Mouse (Mus musculus) limb, embryonic 14.5 days (tissue): Measurements from ENCODE around the gene Ndst4. TPM values are rescaled to one million over a fixed set of nuclear protein-coding genes. Genes with fewer than 3 reads are reported as not detected.

Source experiments
- ATAC-seq: fragments of 200-750 bp; cut with Nextera tagmentation; 2 replicates; pipeline ENCODE4 v1.8.0; 2017; ENCODE audit warnings: low read depth, moderate number of reproducible peaks, moderate TSS enrichment; ENCODE audit not compliant: low FRiP score
- DNase-seq: peaks from one replicate; pipeline ENCODE4 v3.0.0-alpha.2; 2015; ENCODE audit warnings: low spot score
- H3K27ac ChIP-seq: fragments of 300-500 bp; sonication (generic); replicated peaks from 2 replicates; pipeline ENCODE4 v1.5.1; 2014; ENCODE audit warnings: low read depth, mild to moderate bottlenecking, low read length, moderate library complexity, mixed read lengths
- H3K27me3 ChIP-seq: fragments of 300-500 bp; sonication (generic); 2 replicates; pipeline ENCODE4 v1.6.1; 2014; ENCODE audit warnings: low read length, mixed read lengths; ENCODE audit not compliant: control insufficient read depth, insufficient read depth
- H3K36me3 ChIP-seq: fragments of 300-500 bp; sonication (generic); 2 replicates; pipeline ENCODE4 v1.6.1; 2014; ENCODE audit warnings: mild to moderate bottlenecking, low read length, moderate library complexity, mixed read lengths; ENCODE audit not compliant: control insufficient read depth, insufficient read depth
- H3K4me1 ChIP-seq: fragments of 300-500 bp; sonication (generic); 2 replicates; pipeline ENCODE4 v1.6.1; 2014; ENCODE audit warnings: antibody characterized with exemption, low read length, mixed read lengths; ENCODE audit not compliant: control insufficient read depth, insufficient read depth
- H3K4me2 ChIP-seq: fragments of 300-500 bp; sonication (generic); replicated peaks from 2 replicates; pipeline ENCODE4 v1.6.1; 2014; ENCODE audit warnings: low read depth, mild to moderate bottlenecking, low read length, moderate library complexity; ENCODE audit not compliant: severe bottlenecking
- H3K4me3 ChIP-seq: fragments of 300-500 bp; sonication (generic); replicated peaks from 2 replicates; pipeline ENCODE4 v1.5.1; 2014; ENCODE audit warnings: low read length
- H3K9ac ChIP-seq: fragments of 300-500 bp; sonication (generic); 2 replicates; pipeline ENCODE4 v1.6.1; 2014; ENCODE audit warnings: mild to moderate bottlenecking, low read depth, low read length, moderate library complexity; ENCODE audit not compliant: severe bottlenecking
- H3K9me3 ChIP-seq: fragments of 300-500 bp; sonication (generic); 2 replicates; pipeline ENCODE4 v1.6.1; 2016; ENCODE audit warnings: low read length; ENCODE audit not compliant: control insufficient read depth
- POLR2A ChIP-seq: fragments of 200-500 bp; IDR thresholded peaks from 2 replicates; pipeline ENCODE4 v1.8.0; 2012; ENCODE audit warnings: inconsistent platforms, mild to moderate bottlenecking, moderate library complexity, borderline replicate concordance; ENCODE audit not compliant: insufficient read depth, insufficient read length; ENCODE audit errors: extremely low read depth
- WGBS: fragments of 180-500 bp; shearing (Covaris S2); extraction: QIAGEN DNeasy Blood & Tissue Kit; methylation state at CpG from one replicate; pipeline ENCODE4 v1.1.7; 2014; 5-methylcytosine and 5-hydroxymethylcytosine counted together
- polyA plus RNA-seq, 2 experiments: library from polyadenylated mRNA; depleted of rRNA in 1 of 2; stranded (reverse) in 1 of 2; unstranded in 1 of 2; fragments of >200 nt; fragmentation: Nextera tagmentation in 1 of 2; extraction: Ambion mirVana in 1 of 2; gene quantifications; 2 replicates each; pipeline versions ENCODE4 v1.2.1 to v1.2.3; 2012 to 2014

Ndst4 gene
- polyA plus RNA-seq, 2 experiments: 0.84 to 1.4 TPM

DNA sequence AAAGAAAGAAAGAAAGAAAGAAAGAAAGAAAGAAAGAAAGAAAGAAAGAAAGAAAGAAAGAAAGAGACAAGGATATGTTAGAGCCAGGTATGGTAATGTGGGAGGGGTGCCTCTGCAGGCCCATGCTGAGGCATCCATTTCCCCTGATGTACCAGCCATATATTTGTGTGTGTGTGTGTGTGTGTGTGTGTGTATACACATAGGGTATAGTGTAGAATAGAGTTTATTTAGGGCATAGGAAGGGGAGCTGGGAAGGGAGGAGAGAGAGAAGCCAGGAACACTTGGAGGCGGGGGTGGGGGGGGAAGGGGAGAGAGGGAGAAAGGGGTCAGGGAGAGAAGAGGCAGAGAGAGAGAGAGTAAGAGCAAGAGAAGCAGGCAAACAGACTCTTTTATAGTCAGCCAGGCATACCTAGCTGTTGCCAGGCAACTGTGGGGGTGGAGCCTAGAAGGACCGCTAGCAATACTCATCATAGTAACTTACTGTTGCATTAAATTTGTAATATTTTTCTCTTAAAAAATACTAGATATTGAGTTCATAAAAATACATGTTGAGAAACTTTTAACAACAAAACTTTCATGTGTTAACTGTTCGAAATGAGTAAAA lies 256.3 kb downstream of the Ndst4 start:
- no peak for TF ChIP-seq POLR2A
- Histone ChIP-seq H3K27ac (no peak overlapping the region), H3K4me2 (no peak overlapping the region), H3K27me3 (no peaks in the 10 kb centered on the region), H3K36me3 (no peaks in the 10 kb centered on the region), H3K9me3 (no peaks in the 10 kb centered on the region), H3K4me3 (no peak overlapping the region), H3K9ac (no peak overlapping the region), H3K4me1 (no peaks in the 10 kb centered on the region)
- DNase-seq (peak; percentile 9), ATAC-seq (no peak; the same call in 1 of the 2 replicates)
- WGBS: 67% methylated on average over 3 of the region's 3 CpGs

DNA sequence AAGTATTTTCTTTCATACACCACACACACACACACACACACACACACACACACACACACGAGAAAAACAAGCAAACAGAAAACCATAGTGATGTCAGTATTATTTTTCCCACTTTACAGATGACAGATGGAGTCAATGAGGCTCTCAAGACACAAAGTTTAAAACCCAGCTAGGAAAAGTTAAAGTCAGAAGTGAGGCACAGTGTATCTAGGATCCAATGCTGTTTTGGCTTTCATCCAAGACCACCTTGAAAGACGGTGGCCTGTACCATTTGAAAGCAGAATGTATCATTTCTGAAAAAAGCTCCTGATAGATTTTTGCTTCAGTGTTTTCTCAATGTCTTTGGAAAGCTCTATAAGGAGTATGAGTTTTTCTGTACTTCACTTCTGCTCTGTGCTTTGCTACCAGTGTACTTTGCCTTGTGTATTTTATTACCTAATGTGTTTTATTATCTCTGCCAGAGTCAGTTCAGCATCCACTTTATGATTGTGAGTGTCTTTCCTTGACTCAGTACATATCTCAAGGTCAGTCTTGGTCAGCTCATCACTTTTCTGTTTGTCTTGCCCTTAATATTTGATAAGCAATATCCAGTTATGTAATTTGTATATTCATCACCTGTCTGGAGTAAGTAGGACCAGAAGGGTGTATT lies 257.1 kb downstream of the Ndst4 start:
- H3K27ac ChIP-seq: no peak overlapping the region
- H3K9me3 ChIP-seq: no peaks in the 10 kb centered on the region
- ATAC-seq (no peak), DNase-seq (no peak)
- no peak overlapping the region for H3K9ac ChIP-seq
- no peaks in the 10 kb centered on the region for H3K36me3 ChIP-seq
- H3K4me3 ChIP-seq: no peak overlapping the region
- H3K27me3 ChIP-seq: no peaks in the 10 kb centered on the region
- no peaks in the 10 kb centered on the region for H3K4me1 ChIP-seq
- H3K4me2 ChIP-seq: no peak overlapping the region
- no peak for TF ChIP-seq POLR2A
- 53% methylated on average over 2 of the region's 2 CpGs for WGBS

DNA sequence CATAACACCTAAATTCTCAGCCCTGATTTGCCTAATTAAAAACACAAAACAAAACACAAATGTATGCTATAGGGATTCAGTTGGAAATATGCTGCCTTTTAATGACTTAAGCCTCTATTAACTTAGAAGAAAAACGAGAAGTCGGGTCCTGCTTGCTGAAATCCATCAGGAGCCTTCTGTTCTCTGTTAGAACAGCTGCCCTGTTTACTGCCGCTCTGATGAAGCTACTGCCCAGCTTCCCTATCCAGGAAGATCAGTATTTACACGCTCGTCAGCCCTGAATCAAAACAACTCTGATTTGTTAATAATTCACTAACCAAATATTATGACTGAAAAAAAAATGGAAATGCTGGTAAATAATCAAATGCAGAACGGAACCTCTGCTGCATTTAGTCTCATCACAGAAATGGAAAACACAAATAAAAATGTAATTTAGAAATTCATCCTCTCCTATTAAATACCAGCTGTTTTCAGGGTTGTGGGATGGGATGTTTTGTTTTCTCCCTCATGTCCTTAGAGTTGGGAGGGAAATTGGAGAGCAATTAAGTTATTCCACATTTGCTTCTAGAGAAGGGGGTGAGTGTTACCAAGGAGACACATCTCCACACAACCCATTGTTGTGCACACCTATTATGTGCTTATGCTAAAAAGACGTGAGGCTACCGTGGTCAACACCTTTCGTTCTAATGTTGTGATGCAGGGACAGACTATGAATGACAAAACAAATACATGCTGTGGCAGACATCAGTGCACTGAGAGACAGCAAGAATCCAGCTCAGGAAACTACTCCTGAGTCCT lies 270.3 kb downstream of the Ndst4 start:
- no peak for DNase-seq
- Histone ChIP-seq H3K9me3 (no peaks in the 10 kb centered on the region), H3K27me3 (no peaks in the 10 kb centered on the region), H3K27ac (no peak overlapping the region), H3K4me2 (no peak overlapping the region), H3K9ac (no peak overlapping the region), H3K4me1 (0 out of 2 replicates have a peak, but pooled peaks cover 3% of the 10 kb centered on the region), H3K36me3 (no peaks in the 10 kb centered on the region), H3K4me3 (no peak overlapping the region)
- no peak for ATAC-seq
- TF ChIP-seq POLR2A: no peak
- WGBS: 53% methylated on average over 9 of the region's 9 CpGs

DNA sequence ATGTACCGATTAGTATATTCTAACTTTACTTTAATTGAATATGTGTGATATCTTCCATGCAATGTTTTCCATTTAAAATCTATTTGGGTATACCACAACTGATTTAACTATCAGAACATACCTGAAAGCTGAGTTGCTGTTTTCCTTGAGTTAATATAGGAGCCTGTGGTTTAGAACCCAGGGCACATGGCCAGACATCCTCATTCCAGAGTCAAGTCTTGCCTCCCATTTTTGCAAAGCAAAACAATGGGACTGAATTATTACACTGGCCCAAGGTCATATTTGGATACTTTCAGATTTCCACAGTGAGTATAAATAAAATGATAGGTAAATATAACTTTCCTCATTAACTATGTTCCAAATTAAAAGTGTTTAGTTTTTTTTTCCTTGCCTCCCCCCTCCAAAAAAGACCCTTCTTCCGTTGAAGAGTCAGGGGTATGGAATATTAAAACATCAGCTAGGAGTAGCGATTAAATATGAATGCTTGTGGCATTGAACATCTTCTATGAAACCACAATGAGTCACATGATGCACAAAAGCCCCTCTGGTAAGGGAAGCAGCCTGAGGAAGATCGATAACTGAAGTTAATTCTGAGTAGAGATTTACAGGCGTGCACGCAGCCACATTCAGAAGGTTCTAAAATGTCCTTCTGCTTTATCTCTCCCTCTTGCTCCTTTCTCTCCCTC lies 271.5 kb downstream of the Ndst4 start:
- TF ChIP-seq POLR2A: no peak
- DNase-seq: no peak
- H3K9ac ChIP-seq: no peak overlapping the region
- H3K27ac ChIP-seq: no peak overlapping the region
- H3K9me3 ChIP-seq: no peaks in the 10 kb centered on the region
- no peak overlapping the region for H3K4me2 ChIP-seq
- no peak overlapping the region for H3K4me3 ChIP-seq
- H3K27me3 ChIP-seq: no peaks in the 10 kb centered on the region
- H3K36me3 ChIP-seq: no peaks in the 10 kb centered on the region
- H3K4me1 ChIP-seq: 0 out of 2 replicates have a peak, but pooled peaks cover 3% of the 10 kb centered on the region
- 86% methylated on average over 6 of the region's 6 CpGs for WGBS
- no peak for ATAC-seq

DNA sequence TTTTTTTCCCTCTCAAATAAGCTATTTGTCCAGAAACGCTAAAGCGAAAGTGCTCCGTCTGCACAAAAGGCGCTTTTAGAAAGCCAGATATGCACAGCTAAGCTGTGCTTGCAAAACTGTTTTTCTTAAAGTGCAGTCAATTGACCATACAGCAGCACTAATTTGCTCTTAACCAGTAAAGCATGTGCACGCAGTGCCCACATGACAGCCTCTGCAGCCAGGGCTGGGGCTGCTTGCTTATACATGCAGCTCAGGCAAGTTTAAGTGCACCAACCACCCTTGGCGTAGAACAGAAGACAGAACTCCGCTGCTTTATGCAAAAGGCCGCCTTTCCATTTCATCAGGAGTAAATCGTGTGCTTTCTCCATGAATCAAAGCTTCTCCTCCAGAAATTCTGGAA lies 275.0 kb downstream of the Ndst4 start:
- DNase-seq (no peak), ATAC-seq (peak; percentile 41; the same call in 1 of the 2 replicates)
- no peak for TF ChIP-seq POLR2A
- no peaks in the 10 kb centered on the region for H3K9me3 ChIP-seq
- H3K27me3 ChIP-seq: no peaks in the 10 kb centered on the region
- 50% methylated on average over 9 of the region's 9 CpGs for WGBS
- peak overlapping the region; percentile 14; the same call in 1 of the 2 replicates for H3K27ac ChIP-seq
- no peaks in the 10 kb centered on the region for H3K36me3 ChIP-seq
- H3K4me2 ChIP-seq: peak overlapping the region; percentile 29; the same call in 1 of the 2 replicates
- no peak overlapping the region for H3K9ac ChIP-seq
- peak overlapping the region; percentile 15 for H3K4me3 ChIP-seq
- 0 out of 2 replicates have a peak, but pooled peaks cover 3% of the 10 kb centered on the region for H3K4me1 ChIP-seq
